Mouse (Mus musculus) forebrain, embryonic 14.5 days (tissue): ENCODE data around the gene Rusc2. TPM values are rescaled to one million over a fixed set of nuclear protein-coding genes. Genes with fewer than 3 reads are reported as not detected.

Source experiments
- ATAC-seq: fragments of 200-750 bp; cut with Nextera tagmentation; 2 replicates; pipeline ENCODE4 v1.8.0; 2017; ENCODE audit warnings: mild to moderate bottlenecking, moderate library complexity
- DNase-seq: peaks from one replicate; pipeline ENCODE4 v3.0.0-alpha.2; 2015; ENCODE audit warnings: low spot score
- H3K27ac ChIP-seq: fragments of 300-500 bp; sonication (generic); 2 replicates; pipeline ENCODE4 v1.5.1; 2014; ENCODE audit warnings: low read depth, mild to moderate bottlenecking, control low read depth, low read length, moderate library complexity
- H3K27me3 ChIP-seq: fragments of 300-500 bp; sonication (generic); replicated peaks from 2 replicates; pipeline ENCODE4 v1.6.1; 2014; ENCODE audit warnings: low read length, control low read depth, mixed read lengths; ENCODE audit not compliant: control insufficient read depth, insufficient read depth
- H3K36me3 ChIP-seq: fragments of 300-500 bp; sonication (generic); 2 replicates; pipeline ENCODE4 v1.6.1; 2014; ENCODE audit warnings: low read length, control low read depth; ENCODE audit not compliant: control insufficient read depth, insufficient read depth
- H3K4me1 ChIP-seq: fragments of 300-500 bp; sonication (generic); 2 replicates; pipeline ENCODE4 v1.6.1; 2014; ENCODE audit warnings: antibody characterized with exemption, low read length, control low read depth; ENCODE audit not compliant: control insufficient read depth, insufficient read depth
- H3K4me2 ChIP-seq: fragments of 300-500 bp; sonication (generic); 2 replicates; pipeline ENCODE4 v1.6.1; 2014; ENCODE audit warnings: mild to moderate bottlenecking, control low read depth, low read length
- H3K4me3 ChIP-seq: fragments of 300-500 bp; sonication (generic); 2 replicates; pipeline ENCODE4 v1.5.1; 2014; ENCODE audit warnings: low read depth, low read length, control low read depth
- H3K9ac ChIP-seq: fragments of 300-500 bp; sonication (generic); 2 replicates; pipeline ENCODE4 v1.6.1; 2014; ENCODE audit warnings: mild to moderate bottlenecking, low read length, control low read depth, moderate library complexity
- H3K9me3 ChIP-seq: fragments of 300-500 bp; sonication (generic); replicated peaks from 2 replicates; pipeline ENCODE4 v1.6.1; 2016; ENCODE audit warnings: low read length, control low read depth, mixed read lengths; ENCODE audit not compliant: control insufficient read depth
- WGBS: fragments of 180-500 bp; shearing (Covaris S2); extraction: QIAGEN DNeasy Blood & Tissue Kit; methylation state at CpG from one replicate; pipeline ENCODE4 v1.1.7; 2014; 5-methylcytosine and 5-hydroxymethylcytosine counted together
- polyA plus RNA-seq: library from polyadenylated mRNA; unstranded; fragments of >200 nt; fragmentation: Nextera tagmentation; extraction: Ambion mirVana; gene quantifications from 2 replicates; pipeline ENCODE4 v1.2.1, GENCODE M21; 2014

The Rusc2 gene
- polyA plus RNA-seq, 1 experiment from 2014 or later: 47.8 TPM

DNA sequence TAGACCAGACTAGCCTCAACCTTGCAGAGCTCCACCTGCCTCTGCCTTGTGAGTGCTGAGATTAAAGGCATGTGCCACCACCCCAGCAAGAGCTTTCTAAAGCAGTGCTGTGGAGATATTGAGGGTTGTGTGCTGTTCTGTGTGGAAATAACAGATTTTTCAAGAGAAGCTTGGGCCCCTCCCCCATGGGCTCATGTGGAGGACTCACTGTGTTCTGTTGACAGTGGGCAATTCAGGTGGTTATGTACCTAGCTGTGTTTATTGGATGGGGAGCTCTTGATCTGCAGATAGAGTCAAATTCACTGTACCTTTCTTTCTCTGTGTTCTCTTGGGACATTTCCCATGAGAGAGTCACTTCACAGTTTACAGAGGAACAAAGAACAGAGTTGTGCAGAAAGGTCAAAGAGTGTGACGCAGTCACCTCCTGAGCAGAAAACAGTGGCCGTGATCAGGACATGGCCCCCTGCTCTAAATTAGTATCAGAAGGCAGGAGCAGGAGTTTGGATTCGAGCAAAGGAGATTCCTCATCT, 9.8 kb downstream of the Rusc2 start:
- Histone ChIP-seq H3K36me3 (no peaks in the 10 kb centered on the region), H3K9ac (no peak overlapping the region)

DNA sequence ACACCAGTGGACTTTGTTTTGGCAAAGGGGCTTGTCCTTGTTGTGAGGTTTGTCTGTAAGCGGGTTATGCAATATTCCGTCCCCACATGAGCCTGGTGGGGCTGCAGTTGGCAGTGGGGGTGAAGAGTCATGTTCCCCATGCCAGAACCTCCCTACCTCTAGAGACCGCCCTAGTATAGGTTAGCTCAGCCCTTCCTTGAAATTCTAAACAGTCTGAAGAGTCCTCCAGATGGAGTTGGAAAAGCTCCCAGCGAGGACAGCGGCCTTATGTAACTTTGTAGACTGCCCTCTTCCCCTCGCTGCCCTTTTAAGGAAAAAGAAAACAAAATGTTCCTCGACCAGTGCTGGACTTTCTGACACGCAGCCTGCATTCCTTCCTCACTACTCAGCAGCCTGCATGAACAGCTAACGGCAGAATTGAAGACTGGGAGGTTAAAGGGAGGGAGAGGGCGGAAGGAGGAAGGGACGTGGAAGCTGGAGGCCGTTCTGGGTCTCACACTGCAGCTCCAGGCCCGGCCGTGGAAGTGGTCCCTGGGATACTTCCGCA, 12.6 kb downstream of the Rusc2 start:
- ATAC-seq (no peak), DNase-seq (no peak)
- Histone ChIP-seq H3K4me3 (no peak overlapping the region), H3K27ac (no peak overlapping the region), H3K9me3 (no peaks in the 10 kb centered on the region), H3K27me3 (no peaks in the 10 kb centered on the region), H3K4me2 (no peak overlapping the region), H3K9ac (no peak overlapping the region), H3K4me1 (peaks cover 5% of the 10 kb centered on the region; the same call in 1 of the 2 replicates), H3K36me3 (no peaks in the 10 kb centered on the region)
- WGBS: 80% methylated on average over 15 of the region's 15 CpGs

More for the DNA sequence above, 9.8 kb downstream of the Rusc2 start:
- H3K27ac ChIP-seq: no peak overlapping the region
- H3K4me1 ChIP-seq: no peaks in the 10 kb centered on the region
- H3K4me3 ChIP-seq: no peak overlapping the region
- no peak overlapping the region for H3K4me2 ChIP-seq
- ATAC-seq (no peak), DNase-seq (no peak)
- H3K27me3 ChIP-seq: no peaks in the 10 kb centered on the region
- no peaks in the 10 kb centered on the region for H3K9me3 ChIP-seq
- WGBS: 86% methylated on average over 3 of the region's 3 CpGs

DNA sequence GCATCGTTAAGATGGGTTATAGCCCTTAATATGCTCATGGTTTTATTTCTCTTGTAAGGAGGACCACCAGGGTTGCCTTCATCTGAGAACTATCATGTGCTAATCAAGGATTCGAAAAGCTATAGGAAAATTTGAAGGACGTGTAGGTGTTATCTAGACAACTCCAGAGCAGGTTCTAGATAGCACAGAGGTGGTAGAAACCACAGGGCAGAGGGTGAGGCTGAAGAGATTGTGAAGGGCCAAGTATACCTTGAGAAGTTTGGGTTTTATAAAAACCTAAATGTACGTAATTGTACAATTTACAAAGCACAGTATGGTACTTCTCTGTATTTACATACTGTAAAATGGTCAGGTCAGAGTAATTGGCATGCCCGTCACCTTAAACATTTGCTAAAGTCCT, 13.4 kb downstream of the Rusc2 start:
- Histone ChIP-seq H3K4me1 (peaks cover 6% of the 10 kb centered on the region; the same call in 1 of the 2 replicates), H3K36me3 (no peaks in the 10 kb centered on the region), H3K9ac (no peak overlapping the region), H3K9me3 (no peaks in the 10 kb centered on the region), H3K4me2 (no peak overlapping the region), H3K27ac (no peak overlapping the region), H3K4me3 (no peak overlapping the region), H3K27me3 (no peaks in the 10 kb centered on the region)
- no peak for DNase-seq
- ATAC-seq: no peak
- 86% methylated on average over 5 of the region's 5 CpGs for WGBS

DNA sequence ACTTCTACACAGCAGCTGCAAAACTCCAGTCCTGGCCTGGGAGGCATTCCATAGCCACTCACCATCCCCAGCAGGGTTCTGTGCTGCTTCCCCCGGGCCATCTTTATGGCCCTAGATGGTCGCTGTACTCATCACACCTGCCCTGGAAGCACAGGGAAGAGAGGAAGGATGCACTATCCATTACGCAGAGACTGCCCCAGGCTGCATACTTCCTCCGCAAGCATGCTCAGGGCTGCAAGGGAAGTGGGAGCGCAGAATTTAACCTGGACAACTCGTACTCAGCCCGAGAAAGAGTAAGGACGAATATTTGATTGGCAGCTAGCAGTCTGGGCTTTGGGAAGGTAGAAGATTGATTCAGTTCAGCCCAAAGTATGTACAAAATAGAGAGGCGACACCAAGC, 14.1 kb downstream of the Rusc2 start:
- 79% methylated on average over 9 of the region's 9 CpGs for WGBS
- Histone ChIP-seq H3K4me1 (peaks cover 6% of the 10 kb centered on the region; the same call in 1 of the 2 replicates), H3K27ac (no peak overlapping the region), H3K27me3 (no peaks in the 10 kb centered on the region), H3K9ac (no peak overlapping the region), H3K9me3 (no peaks in the 10 kb centered on the region), H3K4me2 (no peak overlapping the region), H3K36me3 (no peaks in the 10 kb centered on the region), H3K4me3 (no peak overlapping the region)
- no peak for ATAC-seq
- no peak for DNase-seq

DNA sequence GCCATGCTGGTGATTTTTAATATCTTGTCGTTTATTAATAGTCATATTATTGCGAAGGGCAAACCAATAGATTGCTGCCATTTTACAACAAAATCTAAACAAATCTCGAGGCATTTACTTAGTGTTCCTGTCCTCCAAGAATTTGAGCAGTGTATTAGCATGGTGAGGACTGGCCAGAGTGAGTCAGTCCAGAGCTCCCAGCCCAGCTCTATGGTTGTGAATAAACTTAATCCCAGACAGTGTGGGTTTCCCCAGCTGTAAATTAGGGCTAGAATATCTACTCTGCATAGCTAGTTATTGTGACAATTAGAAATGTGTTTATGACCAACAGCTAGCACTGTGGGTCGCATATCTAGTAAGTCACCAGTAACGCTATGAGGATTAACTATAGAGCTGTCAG, 14.6 kb downstream of the Rusc2 start:
- no peak for DNase-seq
- WGBS: 88% methylated on average over 5 of the region's 5 CpGs
- Histone ChIP-seq H3K27ac (no peak overlapping the region), H3K4me3 (no peak overlapping the region), H3K36me3 (no peaks in the 10 kb centered on the region), H3K27me3 (no peaks in the 10 kb centered on the region), H3K4me2 (no peak overlapping the region), H3K4me1 (peaks cover 6% of the 10 kb centered on the region; the same call in 1 of the 2 replicates), H3K9me3 (no peaks in the 10 kb centered on the region), H3K9ac (no peak overlapping the region)
- no peak for ATAC-seq

GRCm38 (mm10) chr4:43398014-43398413, 16.2 kb downstream of the Rusc2 start:
- WGBS: 59% methylated on average over 4 of the region's 4 CpGs
- no peak overlapping the region for H3K27ac ChIP-seq
- H3K36me3 ChIP-seq: 0 out of 2 replicates have a peak, but pooled peaks cover 3% of the 10 kb centered on the region
- H3K4me3 ChIP-seq: no peak overlapping the region
- H3K9ac ChIP-seq: 0 out of 2 replicates have a peak overlapping the region, but pooled peaks have one; percentile 13
- peaks cover 6% of the 10 kb centered on the region; the same call in 1 of the 2 replicates for H3K4me1 ChIP-seq
- ATAC-seq (no peak), DNase-seq (no peak)
- H3K27me3 ChIP-seq: no peaks in the 10 kb centered on the region
- no peak overlapping the region for H3K4me2 ChIP-seq
- no peaks in the 10 kb centered on the region for H3K9me3 ChIP-seq

GRCm38 (mm10) chr4:43398829-43399331, 17.1 kb downstream of the Rusc2 start:
- no peaks in the 10 kb centered on the region for H3K9me3 ChIP-seq
- H3K27me3 ChIP-seq: no peaks in the 10 kb centered on the region
- 59% methylated on average over 17 of the region's 17 CpGs for WGBS
- no peak overlapping the region for H3K27ac ChIP-seq
- no peak overlapping the region for H3K9ac ChIP-seq
- no peak overlapping the region for H3K4me2 ChIP-seq
- H3K4me1 ChIP-seq: peaks cover 6% of the 10 kb centered on the region; the same call in 1 of the 2 replicates
- H3K36me3 ChIP-seq: 0 out of 2 replicates have a peak, but pooled peaks cover 3% of the 10 kb centered on the region
- DNase-seq: peak; percentile 49
- H3K4me3 ChIP-seq: no peak overlapping the region
- ATAC-seq: 0 out of 2 replicates have a peak, but pooled peaks have one; percentile 26

DNA sequence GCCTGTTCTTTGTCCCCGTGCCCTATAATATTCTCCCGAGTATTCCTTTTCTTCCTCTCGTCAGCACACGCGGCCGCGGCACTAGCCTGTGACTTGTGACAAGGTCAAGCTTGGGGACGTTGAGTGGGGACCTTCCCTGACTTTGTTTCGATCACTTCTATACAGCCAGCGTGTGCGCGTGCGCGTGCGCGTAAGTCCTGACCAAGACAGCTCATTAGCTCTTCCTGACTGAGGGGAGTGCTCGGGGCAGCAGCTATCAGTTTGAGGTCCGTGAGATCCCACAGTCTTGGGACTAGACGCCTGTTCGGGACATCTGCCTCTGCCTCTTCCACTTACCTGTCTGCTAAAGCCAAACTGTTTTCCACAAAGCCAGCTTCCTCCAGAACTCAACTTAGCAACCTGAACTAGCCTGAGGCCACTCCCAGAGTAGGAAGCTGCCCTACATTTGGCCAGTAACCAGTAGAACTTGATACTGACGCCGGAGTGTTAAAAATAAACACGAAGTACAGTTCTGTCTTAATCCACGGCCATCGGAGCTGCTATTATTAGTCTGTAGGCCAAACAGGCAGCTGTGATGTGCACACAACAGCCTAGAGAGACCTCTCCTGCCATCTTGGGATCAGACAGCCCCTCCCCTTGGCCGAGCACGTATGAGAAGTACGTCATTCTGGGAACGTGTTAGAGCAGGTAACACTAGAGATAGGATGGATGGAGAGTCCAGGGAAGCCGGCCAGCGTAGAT, 17.8 kb downstream of the Rusc2 start:
- no peak overlapping the region for H3K4me2 ChIP-seq
- H3K4me1 ChIP-seq: peaks cover 6% of the 10 kb centered on the region; the same call in 1 of the 2 replicates
- no peak overlapping the region for H3K27ac ChIP-seq

More for the DNA sequence above, 17.8 kb downstream of the Rusc2 start:
- no peak for DNase-seq
- no peak overlapping the region for H3K4me3 ChIP-seq
- 88% methylated on average over 31 of the region's 31 CpGs for WGBS
- no peaks in the 10 kb centered on the region for H3K27me3 ChIP-seq
- H3K36me3 ChIP-seq: 0 out of 2 replicates have a peak, but pooled peaks cover 3% of the 10 kb centered on the region
- ATAC-seq: no peak
- no peaks in the 10 kb centered on the region for H3K9me3 ChIP-seq
- no peak overlapping the region for H3K9ac ChIP-seq
